Mouse (Mus musculus): ENCODE results near the gene Usp46.

GRCm38 (mm10) chr5:74005936-74006335 is 62.3 kb downstream of the Usp46 start:
- no peak for TF ChIP-seq GATA1 (IDR thresholded peaks at IDR 0.05; ENCODE audit: borderline replicate concordance, low read length)
- TF ChIP-seq CTCF (IDR thresholded peaks at IDR 0.05; ENCODE audit: low read depth, low read length) = no peak
- no peak for TF ChIP-seq TAL1 (conservative IDR thresholded peaks at IDR 0.05; ENCODE audit: low read depth, low read length)

Data from G1E (cell line).